ENCODE assay signal across 8 mouse cellular contexts in the genomic region with DNA sequence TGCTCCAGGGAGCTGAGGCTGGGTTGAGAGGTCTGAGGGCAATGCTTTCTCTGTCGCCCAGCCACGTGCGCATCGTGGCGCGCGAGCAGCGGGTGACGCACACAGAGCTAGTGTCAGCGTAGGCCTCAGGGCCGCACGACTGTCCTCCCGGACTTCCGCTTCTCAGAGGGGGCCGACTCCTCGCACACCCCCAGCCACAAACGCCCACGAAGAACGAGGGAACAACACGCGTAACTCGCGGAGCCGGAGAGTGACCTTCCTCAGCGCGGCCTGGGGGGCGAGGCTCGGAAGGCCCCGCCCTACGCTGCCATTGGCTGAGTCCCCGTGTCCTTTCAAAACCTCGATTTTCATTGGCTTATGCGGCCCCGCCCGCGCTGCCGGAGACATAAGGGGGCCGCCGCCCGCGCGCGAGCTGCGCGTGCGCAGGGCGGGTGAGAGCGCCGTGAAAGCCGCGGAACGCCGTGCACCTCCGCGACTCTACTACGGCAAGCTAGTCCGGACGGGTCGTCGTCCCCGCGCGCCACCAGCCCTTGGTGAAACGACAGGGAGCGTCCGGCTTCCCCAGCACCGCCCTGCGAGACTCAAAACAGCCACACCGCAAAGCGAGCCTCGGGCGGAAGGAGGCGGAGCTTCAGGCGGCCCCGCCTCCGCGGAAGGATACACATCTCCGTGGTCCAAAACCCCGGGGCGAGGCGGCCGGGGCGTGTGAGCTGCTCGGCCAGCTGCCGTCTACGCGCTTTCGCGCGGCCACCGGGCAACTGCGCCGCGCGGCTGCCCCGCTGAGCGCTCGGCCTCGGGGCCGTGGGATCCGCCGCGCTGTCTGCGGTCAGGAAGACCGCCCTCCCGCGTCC. TPM values are rescaled to one million over a fixed set of nuclear protein-coding genes. Genes with fewer than 3 reads are reported as not detected.
DNase-seq lines count a peak whose midpoint lies in the region; ATAC-seq lines count a peak whose summit lies in the region.

A gene (plus strand): TSS at position 415 of the 851 bp plus-strand sequence.

- peaks cover 53% of the 10 kb centered on the region for H3K4me1 ChIP-seq in heart, embryonic 13.5 days
- H3K4me1 ChIP-seq in liver, embryonic 12.5 days: peaks cover 62% of the 10 kb centered on the region
- H3K4me1 ChIP-seq in stomach, embryonic 15.5 days: peaks cover 34% of the 10 kb centered on the region

- peak within 1 kb of the TSS; percentile 98 for H3K9ac ChIP-seq in heart, embryonic 13.5 days
- peak within 1 kb of the TSS; percentile 80 for H3K9ac ChIP-seq in liver, embryonic 12.5 days
- H3K9ac ChIP-seq in stomach, embryonic 15.5 days: peak within 1 kb of the TSS; percentile 69

- no peaks in the 10 kb centered on the region for H3K9me3 ChIP-seq in heart, embryonic 13.5 days
- no peaks in the 10 kb centered on the region for H3K9me3 ChIP-seq in liver, embryonic 12.5 days (replicated peaks)
- no peaks in the 10 kb centered on the region for H3K9me3 ChIP-seq in stomach, embryonic 15.5 days

- no peaks in the 10 kb centered on the region for H3K27me3 ChIP-seq in heart, embryonic 13.5 days (replicated peaks)
- H3K27me3 ChIP-seq in liver, embryonic 12.5 days (replicated peaks): peaks cover 9% of the 10 kb centered on the region
- no peaks in the 10 kb centered on the region for H3K27me3 ChIP-seq in stomach, embryonic 15.5 days (replicated peaks)

- H3K36me3 ChIP-seq in heart, embryonic 13.5 days: peaks cover 26% of the 10 kb centered on the region
- peaks cover 26% of the 10 kb centered on the region for H3K36me3 ChIP-seq in liver, embryonic 12.5 days
- peaks cover 22% of the 10 kb centered on the region for H3K36me3 ChIP-seq in stomach, embryonic 15.5 days

- WGBS in heart, embryonic 13.5 days: under 1% methylated on average over 107 of the region's 107 CpGs
- WGBS in liver, embryonic 12.5 days (ENCODE audit: insufficient replicate concordance): under 1% methylated on average over 104 of the region's 107 CpGs
- under 1% methylated on average over 107 of the region's 107 CpGs for WGBS in stomach, embryonic 15.5 days

- H3K27ac ChIP-seq in heart, embryonic 13.5 days (replicated peaks): peak within 1 kb of the TSS; percentile 97
- H3K27ac ChIP-seq in liver, embryonic 12.5 days: peak within 1 kb of the TSS; percentile 82
- H3K27ac ChIP-seq in stomach, embryonic 15.5 days: peak within 1 kb of the TSS; percentile 97

- H3K4me3 ChIP-seq in heart, embryonic 13.5 days: peak within 1 kb of the TSS; percentile 96
- H3K4me3 ChIP-seq in liver, embryonic 12.5 days: peak within 1 kb of the TSS; percentile 71
- H3K4me3 ChIP-seq in stomach, embryonic 15.5 days (replicated peaks): peak within 1 kb of the TSS; percentile 78

- peak; percentile 90 for ATAC-seq in erythroid progenitor cell, adult 5-6 weeks (replicated peaks; ENCODE audit: low FRiP score, poor library complexity, severe bottlenecking)
- peak; percentile 78 for ATAC-seq in heart, embryonic 13.5 days (ENCODE audit: extremely low read depth, insufficient number of reproducible peaks, low FRiP score, low TSS enrichment)
- peak; percentile 87 for ATAC-seq in liver, embryonic 12.5 days
- ATAC-seq in stomach, embryonic 15.5 days (ENCODE audit: insufficient read depth, low FRiP score, low read depth): peak; percentile 83

- peak within 1 kb of the TSS; percentile 94 for H3K4me2 ChIP-seq in heart, embryonic 13.5 days
- peak within 1 kb of the TSS; percentile 98 for H3K4me2 ChIP-seq in liver, embryonic 12.5 days
- H3K4me2 ChIP-seq in stomach, embryonic 15.5 days: peak within 1 kb of the TSS; percentile 86

- peak; percentile 98 for DNase-seq in CD4-positive helper T cell, adult 2 months (ENCODE audit: low read depth, low spot score)
- DNase-seq in brain, embryonic 18.5 days (ENCODE audit: low read depth, low spot score): peak; percentile 96
- peak; percentile 98 for DNase-seq in kidney, postnatal 10 days
- peak; percentile 96 for DNase-seq in natural killer cell, adult 2 months (ENCODE audit: low spot score in 2 of 2)

RNA-seq across cellular contexts. Expression of the gene that starts here (rescaled TPM):
- 0.72 and 1.3 TPM in 2 replicates for total RNA-seq in erythroid progenitor cell, adult 5-6 weeks (2015; ENCODE audit: low replicate concordance)
- total RNA-seq in erythroid progenitor cell, adult 5-6 weeks (2017; ENCODE audit: low replicate concordance): 0.68 and 1.5 TPM in 2 replicates
- 51.8 and 57.0 TPM in 2 replicates for polyA plus RNA-seq in heart, embryonic 13.5 days (2015; fragmentation: Nextera tagmentation; extraction: Ambion mirVana)
- 22.5 and 23.5 TPM in 2 replicates for polyA plus RNA-seq in liver, embryonic 12.5 days (2016; fragmentation: Nextera tagmentation; extraction: Ambion mirVana)
- polyA plus RNA-seq in stomach, embryonic 15.5 days (2015; fragmentation: Nextera tagmentation; extraction: Ambion mirVana): 68.7 and 74.8 TPM in 2 replicates

Comparison
In these comparisons a context has a peak if more than half of its experiments do, and no peak if none do; other contexts are left out.
1. Peak in every context shown above with its lines: DNase-seq, ATAC-seq, H3K4me3 ChIP-seq and H3K27ac ChIP-seq.